Mouse (Mus musculus) heart, embryonic 14.5 days (tissue): ENCODE measurements at regions not wholly inside any gene's neighbourhood (a gene's known extent, or its start where the extent isn't known, plus 50 kb on each side); places are given as distances from the start of the nearest gene placed in this dataset.

Source experiments
- ATAC-seq: fragments of 200-750 bp; cut with Nextera tagmentation; 2 replicates; pipeline ENCODE4 v1.8.0; 2017; ENCODE audit warnings: low read depth, moderate TSS enrichment; ENCODE audit not compliant: insufficient number of reproducible peaks, insufficient read depth, low FRiP score
- H3K27ac ChIP-seq, 2 experiments: fragments of 200-500 bp in 1 of 2; fragments of 300-500 bp in 1 of 2; sonication (generic) in 1 of 2; replicated peaks in 1 of 2; 2 replicates each; pipeline ENCODE4 v1.5.1; 2012 to 2014; ENCODE audit warnings: low read depth in 2 of 2, low read length in 2 of 2, control low read depth in 1 of 2, mild to moderate bottlenecking in 1 of 2, mixed read lengths in 1 of 2; ENCODE audit not compliant: control insufficient read depth in 1 of 2, insufficient read depth in 1 of 2
- H3K27me3 ChIP-seq: fragments of 300-500 bp; sonication (generic); 2 replicates; pipeline ENCODE4 v1.6.1; 2014; ENCODE audit warnings: mild to moderate bottlenecking, low read length, control low read depth; ENCODE audit not compliant: control insufficient read depth, insufficient read depth
- H3K36me3 ChIP-seq: fragments of 300-500 bp; sonication (generic); 2 replicates; pipeline ENCODE4 v1.6.1; 2014; ENCODE audit warnings: mild to moderate bottlenecking, control low read depth, low read length, mixed read lengths; ENCODE audit not compliant: control insufficient read depth, insufficient read depth
- H3K4me1 ChIP-seq, 2 experiments: fragments of 200-500 bp in 1 of 2; fragments of 300-500 bp in 1 of 2; sonication (generic) in 1 of 2; 2 replicates each; pipeline ENCODE4 v1.6.1; 2012 to 2014; ENCODE audit warnings: low read length in 2 of 2, control low read depth in 1 of 2, mixed read lengths in 1 of 2; ENCODE audit not compliant: control insufficient read depth in 2 of 2, insufficient read depth in 2 of 2
- H3K4me2 ChIP-seq: fragments of 300-500 bp; sonication (generic); 2 replicates; pipeline ENCODE4 v1.6.1; 2014; ENCODE audit warnings: mild to moderate bottlenecking, low read length
- H3K4me3 ChIP-seq, 2 experiments: fragments of 200-500 bp in 1 of 2; fragments of 300-500 bp in 1 of 2; sonication (generic) in 1 of 2; 2 replicates each; pipeline ENCODE4 v1.5.1; 2012 to 2014; ENCODE audit warnings: low read length in 2 of 2, mild to moderate bottlenecking in 2 of 2, control low read depth in 1 of 2, low read depth in 1 of 2, moderate library complexity in 1 of 2; ENCODE audit not compliant: control insufficient read depth in 1 of 2, insufficient read depth in 1 of 2
- H3K9ac ChIP-seq: fragments of 300-500 bp; sonication (generic); 2 replicates; pipeline ENCODE4 v1.6.1; 2014; ENCODE audit warnings: mild to moderate bottlenecking, low read length
- H3K9me3 ChIP-seq: fragments of 300-500 bp; sonication (generic); 2 replicates; pipeline ENCODE4 v1.6.1; 2016; ENCODE audit warnings: low read length, control low read depth; ENCODE audit not compliant: control insufficient read depth
- WGBS: fragments of 180-500 bp; shearing (Covaris S2); extraction: QIAGEN DNeasy Blood & Tissue Kit; methylation state at CpG from one replicate; pipeline ENCODE4 v1.1.7; 2014; 5-methylcytosine and 5-hydroxymethylcytosine counted together

DNA sequence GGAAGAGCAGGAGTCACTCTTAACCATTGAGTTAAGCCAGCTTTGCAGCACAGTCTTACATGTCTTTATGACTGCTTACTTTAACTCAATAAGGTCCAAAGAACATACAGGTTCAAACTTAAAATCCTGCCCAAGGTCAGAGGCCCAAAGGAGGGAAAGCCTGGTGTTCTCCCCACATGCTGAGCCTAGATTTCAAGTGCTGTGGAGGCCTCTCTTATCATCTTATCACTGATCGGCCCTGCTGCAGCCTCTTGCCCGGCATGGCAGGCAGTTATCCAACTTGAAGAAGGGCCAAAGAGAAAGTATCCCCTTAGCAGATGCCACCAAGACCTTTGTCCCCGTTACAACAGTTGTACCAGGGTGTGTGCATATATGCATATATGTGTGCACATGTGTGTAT is 170.0 kb upstream of the Dynlrb2 start:
- Histone ChIP-seq H3K36me3 (no peaks in the 10 kb centered on the region), H3K4me1 (0 out of 4 replicates have a peak, but pooled peaks cover 0 to 3% of the 10 kb centered on the region in 2 experiments), H3K9ac (no peak overlapping the region), H3K4me3 (no peak overlapping the region), H3K9me3 (no peaks in the 10 kb centered on the region), H3K27ac (no peak overlapping the region), H3K27me3 (no peaks in the 10 kb centered on the region), H3K4me2 (no peak overlapping the region)
- ATAC-seq, result no peak
- WGBS, result 29% methylated on average over 3 of the region's 3 CpGs

DNA sequence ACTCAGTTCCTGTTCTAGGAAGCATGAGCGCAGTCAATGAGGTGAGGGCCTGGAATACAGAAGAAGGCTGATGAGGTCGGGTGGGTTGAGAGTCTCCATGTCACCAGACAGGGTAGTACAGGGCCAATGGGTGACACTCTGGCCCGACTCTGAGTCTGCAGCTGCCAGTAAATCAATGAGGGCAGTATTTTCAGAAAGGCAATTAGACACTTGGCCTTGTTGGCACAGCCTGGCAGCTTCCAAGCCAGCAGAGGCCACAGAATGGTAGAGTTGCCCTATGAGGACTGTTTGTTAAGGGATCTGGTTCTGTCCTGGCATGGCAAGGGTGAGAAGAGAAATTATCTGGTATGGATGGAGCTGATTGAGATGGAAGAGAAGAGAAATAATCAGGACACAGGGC is 170.7 kb upstream of the Dynlrb2 start:
- Histone ChIP-seq H3K4me1 (0 out of 4 replicates have a peak, but pooled peaks cover 0 to 3% of the 10 kb centered on the region in 2 experiments), H3K4me3 (no peak overlapping the region), H3K27me3 (no peaks in the 10 kb centered on the region), H3K36me3 (no peaks in the 10 kb centered on the region), H3K4me2 (no peak overlapping the region), H3K9ac (no peak overlapping the region), H3K9me3 (no peaks in the 10 kb centered on the region), H3K27ac (no peak overlapping the region)
- no peak for ATAC-seq
- 93% methylated on average over 3 of the region's 3 CpGs for WGBS

DNA sequence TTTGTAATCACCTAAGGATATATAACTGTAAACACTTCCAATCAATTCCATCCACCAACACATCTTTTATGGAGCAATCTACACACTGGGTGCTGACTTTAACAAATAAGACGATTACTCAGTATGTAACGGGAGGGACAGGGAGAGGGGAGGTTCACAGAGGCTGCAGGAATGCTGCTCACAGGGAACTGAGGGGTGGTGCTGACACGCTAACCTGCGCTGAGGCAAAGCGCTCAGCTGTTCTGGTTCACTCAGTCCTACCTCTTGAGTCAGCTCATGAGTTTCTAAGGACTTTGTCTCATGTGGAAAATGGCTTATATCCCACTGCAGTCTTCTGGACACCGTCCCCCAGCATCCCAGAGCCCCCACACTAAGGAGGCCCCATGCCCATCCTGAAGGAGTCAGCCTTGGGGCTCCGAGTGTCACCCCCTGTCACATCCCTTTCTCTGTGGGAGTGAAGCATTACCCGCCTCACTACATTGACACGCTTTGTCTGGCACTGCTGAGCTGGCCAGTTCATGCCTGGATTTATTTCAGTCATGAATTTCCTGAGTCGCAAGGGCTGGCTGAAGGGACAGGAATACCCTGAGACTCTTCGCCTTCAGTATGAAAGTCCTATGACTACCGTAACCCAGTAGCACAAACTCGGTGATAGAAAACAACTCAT is 184.6 kb upstream of the Dynlrb2 start:
- H3K9me3 ChIP-seq, result no peaks in the 10 kb centered on the region
- no peak overlapping the region for H3K9ac ChIP-seq
- H3K36me3 ChIP-seq, result no peaks in the 10 kb centered on the region
- H3K27ac ChIP-seq, result no peak overlapping the region
- ATAC-seq, result no peak
- WGBS, result 86% methylated on average over 13 of the region's 13 CpGs
- H3K4me3 ChIP-seq, result no peak overlapping the region
- H3K4me1 ChIP-seq, result no peaks in the 10 kb centered on the region
- no peak overlapping the region for H3K4me2 ChIP-seq
- H3K27me3 ChIP-seq, result no peaks in the 10 kb centered on the region

DNA sequence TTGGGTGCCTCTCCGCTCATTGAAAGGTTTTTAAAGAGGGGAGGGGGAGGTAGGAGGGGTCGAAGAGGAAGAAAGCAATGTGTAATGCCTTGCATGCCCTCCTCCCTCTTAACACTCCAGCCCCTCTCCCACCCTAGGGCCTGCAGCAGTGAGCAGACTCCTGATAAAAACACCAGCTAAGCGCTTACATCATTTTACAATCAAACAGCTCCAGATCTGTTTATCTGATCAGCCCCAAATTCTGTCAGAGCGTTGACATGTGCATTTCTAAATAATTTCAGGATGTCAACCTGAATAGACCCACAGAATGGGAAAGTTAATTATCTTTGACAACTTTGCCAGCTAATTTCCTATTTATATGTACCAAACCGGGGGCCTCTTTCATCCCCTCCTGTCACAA is 189.4 kb upstream of the Dynlrb2 start:
- no peaks in the 10 kb centered on the region for H3K27me3 ChIP-seq
- H3K4me2 ChIP-seq, result no peak overlapping the region
- no peaks in the 10 kb centered on the region for H3K9me3 ChIP-seq
- no peak overlapping the region for H3K27ac ChIP-seq
- 47% methylated on average over 5 of the region's 5 CpGs for WGBS
- H3K36me3 ChIP-seq, result no peaks in the 10 kb centered on the region
- ATAC-seq, result no peak
- no peak overlapping the region for H3K9ac ChIP-seq
- H3K4me3 ChIP-seq, result no peak overlapping the region
- no peaks in the 10 kb centered on the region for H3K4me1 ChIP-seq

DNA sequence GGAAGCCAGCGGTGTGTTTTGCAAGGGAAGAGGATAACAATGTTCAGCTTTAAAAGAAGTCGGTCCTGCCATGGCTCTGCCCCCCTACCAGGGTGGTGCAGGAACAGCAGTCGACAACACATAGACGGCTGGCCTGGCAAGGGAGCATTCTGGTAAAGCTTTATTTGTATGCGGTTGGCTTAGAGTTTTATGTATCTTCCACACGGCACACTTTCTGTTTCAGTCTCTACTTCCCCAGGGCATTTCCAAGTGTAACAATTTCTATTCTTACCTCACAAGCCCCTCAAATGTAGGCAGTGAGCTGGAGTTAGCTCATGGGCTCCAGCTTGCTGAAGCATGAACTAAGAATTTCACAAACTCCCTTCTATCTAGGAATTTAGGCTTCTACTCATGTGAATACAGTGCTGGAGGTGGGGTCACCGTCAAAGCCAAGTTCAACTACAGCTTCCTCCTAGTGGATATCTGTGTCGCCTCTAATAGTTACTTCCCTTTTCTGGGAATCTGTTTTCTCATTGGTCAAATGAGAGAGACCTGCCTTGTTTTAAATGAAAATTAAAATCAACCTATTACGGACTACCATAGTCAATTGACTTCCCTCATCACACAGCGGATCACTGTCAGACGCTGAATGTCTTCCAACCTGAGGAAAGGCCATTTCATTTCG is 190.2 kb upstream of the Dynlrb2 start:
- H3K4me3 ChIP-seq, result no peak overlapping the region
- H3K36me3 ChIP-seq, result no peaks in the 10 kb centered on the region
- no peak overlapping the region for H3K9ac ChIP-seq
- H3K4me1 ChIP-seq, result no peaks in the 10 kb centered on the region
- H3K27ac ChIP-seq, result no peak overlapping the region
- WGBS, result 79% methylated on average over 12 of the region's 12 CpGs
- no peaks in the 10 kb centered on the region for H3K9me3 ChIP-seq
- H3K4me2 ChIP-seq, result no peak overlapping the region
- no peaks in the 10 kb centered on the region for H3K27me3 ChIP-seq
- no peak for ATAC-seq

DNA sequence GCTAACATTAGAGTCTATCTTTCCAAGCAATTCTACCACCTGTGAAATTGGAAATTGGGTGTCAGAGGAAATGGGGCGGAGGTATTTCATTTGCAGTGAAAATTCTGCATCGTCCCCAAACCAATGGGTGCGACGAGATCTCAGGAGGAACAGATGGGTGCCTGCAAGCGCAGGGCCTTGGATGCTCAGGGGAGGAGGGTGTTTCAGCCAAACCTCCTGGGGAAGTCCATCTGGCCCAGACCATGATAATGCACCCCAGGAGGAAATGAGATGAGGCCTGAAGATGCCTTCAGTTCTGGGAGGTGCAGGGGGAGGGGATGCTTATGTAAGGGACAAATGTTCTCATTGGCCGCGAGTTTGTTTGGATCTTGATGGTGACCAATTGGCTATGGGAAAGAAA is 205.9 kb upstream of the Dynlrb2 start:
- Histone ChIP-seq H3K4me2 (no peak overlapping the region), H3K9me3 (no peaks in the 10 kb centered on the region), H3K4me3 (no peak overlapping the region), H3K36me3 (no peaks in the 10 kb centered on the region), H3K27me3 (no peaks in the 10 kb centered on the region; the same call in 1 of the 2 replicates), H3K27ac (no peak overlapping the region), H3K9ac (no peak overlapping the region), H3K4me1 (no peaks in the 10 kb centered on the region)
- 81% methylated on average over 7 of the region's 7 CpGs for WGBS
- no peak for ATAC-seq

DNA sequence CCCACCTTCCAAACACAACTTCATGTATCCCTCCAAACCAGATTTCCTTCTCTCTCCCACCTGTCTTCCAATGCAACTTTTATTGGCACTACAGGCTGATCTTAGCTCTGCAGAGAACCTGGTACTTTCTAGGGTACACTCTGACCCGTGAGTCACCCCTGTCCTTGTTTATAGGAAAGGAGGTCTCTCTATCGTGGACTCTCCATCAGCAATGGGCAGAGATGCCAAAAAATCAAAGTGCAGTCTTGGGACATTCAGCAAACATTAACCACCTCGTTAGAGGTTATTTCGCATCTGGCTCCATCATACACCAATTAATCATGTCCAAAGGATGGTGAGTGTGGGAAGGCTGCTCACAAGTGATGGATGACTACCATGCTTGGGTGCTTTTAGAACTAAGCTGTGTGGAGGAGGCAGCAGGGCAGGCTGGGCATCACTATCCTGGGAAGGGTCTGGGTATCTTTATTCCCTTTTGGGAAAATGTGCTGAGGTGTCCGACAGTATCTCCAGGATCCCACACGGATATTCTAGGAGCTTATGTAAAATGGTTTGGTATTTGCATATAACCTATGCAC is 214.0 kb upstream of the Dynlrb2 start:
- H3K4me2 ChIP-seq, result no peak overlapping the region
- no peak overlapping the region for H3K9ac ChIP-seq
- H3K27ac ChIP-seq, result no peak overlapping the region
- H3K9me3 ChIP-seq, result no peaks in the 10 kb centered on the region
- WGBS, result 86% methylated on average over 6 of the region's 6 CpGs
- H3K27me3 ChIP-seq, result no peaks in the 10 kb centered on the region; the same call in 1 of the 2 replicates
- ATAC-seq, result no peak
- no peaks in the 10 kb centered on the region for H3K36me3 ChIP-seq
- H3K4me1 ChIP-seq, result peaks cover 2 to 4% of the 10 kb centered on the region in 2 experiments; a peak in 3 of 4 replicates
- no peak overlapping the region for H3K4me3 ChIP-seq
